Mouse (Mus musculus) CH12.LX (cell line): ENCODE results near the gene Senp6.

Experiments used
- CTCF ChIP-seq, 2 experiments: IDR thresholded peaks in 1 of 2; conservative IDR thresholded peaks in 1 of 2; 2 replicates each; pipeline ENCODE4 v1.5.1; 2011 to 2012; ENCODE audit warnings: low read depth in 2 of 2, low read length in 2 of 2, improper control_type of control experiment in 1 of 2, inconsistent platforms in 1 of 2, mild to moderate bottlenecking in 1 of 2, moderate library complexity in 1 of 2
- EP300 ChIP-seq: IDR thresholded peaks from 2 replicates; pipeline ENCODE4 v1.6.1; 2011; ENCODE audit warnings: low read length, improper control_type of control experiment
- ETS1 ChIP-seq: conservative IDR thresholded peaks from 2 replicates; pipeline ENCODE4 v1.6.1; 2012; ENCODE audit warnings: low read depth, mild to moderate bottlenecking, inconsistent platforms, low read length, improper control_type of control experiment, moderate library complexity
- GABPA ChIP-seq: IDR thresholded peaks from 2 replicates; pipeline ENCODE4 v1.6.1; 2012; ENCODE audit warnings: low read depth, low read length, improper control_type of control experiment, inconsistent platforms; ENCODE audit not compliant: insufficient replicate concordance
- HCFC1 ChIP-seq: IDR thresholded peaks from 2 replicates; pipeline ENCODE4 v1.6.1; 2012; ENCODE audit warnings: low read depth, mild to moderate bottlenecking, inconsistent platforms, low read length, improper control_type of control experiment
- MAX ChIP-seq: IDR thresholded peaks from 2 replicates; pipeline ENCODE4 v1.6.1; 2011; ENCODE audit warnings: low read length, improper control_type of control experiment
- MYC ChIP-seq: IDR thresholded peaks from 2 replicates; pipeline ENCODE4 v1.6.1; 2011; ENCODE audit warnings: low read depth, mild to moderate bottlenecking, improper control_type of control experiment, low read length
- POLR2A ChIP-seq: IDR thresholded peaks from 2 replicates; pipeline ENCODE4 v1.6.1; 2011; ENCODE audit warnings: low read depth, mild to moderate bottlenecking, improper control_type of control experiment, low read length
- POLR2AphosphoS2 ChIP-seq: IDR thresholded peaks from 2 replicates; pipeline ENCODE4 v1.6.1; 2011; ENCODE audit warnings: low read depth, low read length, improper control_type of control experiment
- RAD21 ChIP-seq: IDR thresholded peaks from 2 replicates; pipeline ENCODE4 v1.6.1; 2011; ENCODE audit warnings: low read depth, mild to moderate bottlenecking, low read length, improper control_type of control experiment, moderate library complexity
- TBP ChIP-seq: conservative IDR thresholded peaks from 2 replicates; pipeline ENCODE4 v1.6.1; 2011; ENCODE audit warnings: low read depth, low read length, improper control_type of control experiment
- ZMIZ1 ChIP-seq: IDR thresholded peaks from 2 replicates; pipeline ENCODE4 v1.6.1; 2012; ENCODE audit warnings: low read depth, mild to moderate bottlenecking, inconsistent platforms, low read length, improper control_type of control experiment
- ZNF384 ChIP-seq: IDR thresholded peaks from 2 replicates; pipeline ENCODE4 v1.6.1; 2012; ENCODE audit warnings: low read depth, low read length, improper control_type of control experiment, inconsistent platforms

- TF ChIP-seq CTCF (conservative IDR thresholded peaks at IDR 0.05 in 1 of 2, IDR thresholded peaks at IDR 0.05 in 1 of 2; ENCODE audit: low read depth in 2 of 2, low read length in 2 of 2): no peak
- TF ChIP-seq POLR2A: no peak
- TF ChIP-seq TBP: no peak
- no peak for TF ChIP-seq ZNF384
- no peak for TF ChIP-seq MAX
- TF ChIP-seq EP300: no peak
- TF ChIP-seq GABPA: no peak
- TF ChIP-seq ZMIZ1: no peak
- TF ChIP-seq MYC: no peak
- TF ChIP-seq RAD21: no peak
- no peak for TF ChIP-seq POLR2AphosphoS2
- no peak for TF ChIP-seq ETS1
- TF ChIP-seq HCFC1: no peak
These were observed 29.3 kb upstream of the Senp6 start for GRCm38 (mm10) chr9:80037262-80037996.
